Mouse (Mus musculus) liver, postnatal 0 days (tissue): Measurements from ENCODE around the gene Foxp2.

Source experiments
- CTCF ChIP-seq: sonication (generic); IDR thresholded peaks from 2 replicates; pipeline ENCODE4 v1.5.1; 2016; ENCODE audit warnings: antibody characterized with exemption, low read depth
- EP300 ChIP-seq: IDR thresholded peaks from 2 replicates; pipeline ENCODE4 v1.6.1; 2016; ENCODE audit warnings: antibody characterized with exemption, low read depth, mild to moderate bottlenecking

GRCm38 (mm10) chr6:14901183-14901970 lies at the start of gene Foxp2:
- TF ChIP-seq EP300, result no peak
- TF ChIP-seq CTCF, result no peak
